Mouse (Mus musculus) kidney, adult 2 months (tissue): ENCODE measurements around the gene Mprip.

ENCODE experiments used
- CTCF ChIP-seq: fragments of 200-500 bp; conservative IDR thresholded peaks from 2 replicates; pipeline ENCODE4 v1.5.1; 2011; ENCODE audit warnings: low read depth, mild to moderate bottlenecking, control low read depth, low read length, moderate library complexity, mixed read lengths; ENCODE audit not compliant: insufficient read depth, insufficient read length
- POLR2A ChIP-seq: fragments of 200-500 bp; IDR thresholded peaks from one replicate; pipeline ENCODE4 v1.6.1; 2011; ENCODE audit warnings: low read depth, low read length, control low read depth

GRCm38 (mm10) chr11:59662877-59663775 is 2.0 kb downstream of the Mprip start:
- TF ChIP-seq CTCF, result no peak
- TF ChIP-seq POLR2A, result no peak
